Mouse (Mus musculus) kidney, adult 2 months (tissue): Measurements from ENCODE around the gene 4930519P11Rik. TPM values are rescaled to one million over a fixed set of nuclear protein-coding genes. Genes with fewer than 3 reads are reported as not detected.

Source experiments
- DNase-seq: peaks from one replicate; pipeline ENCODE4 v3.0.0; 2021
- H3K27ac ChIP-seq: fragments of 200-500 bp; 2 replicates; pipeline ENCODE4 v1.5.1; 2012; ENCODE audit warnings: low read depth, low read length, control low read depth, inconsistent platforms; ENCODE audit not compliant: insufficient read depth
- H3K27me3 ChIP-seq: fragments of 200-500 bp; replicated peaks from 2 replicates; pipeline ENCODE4 v1.6.1; 2012; ENCODE audit warnings: mild to moderate bottlenecking, moderate library complexity, low read length, inconsistent platforms; ENCODE audit not compliant: control insufficient read depth, insufficient read depth
- H3K36me3 ChIP-seq: fragments of 200-500 bp; 2 replicates; pipeline ENCODE4 v1.6.1; 2012; ENCODE audit warnings: mild to moderate bottlenecking, moderate library complexity, low read length, inconsistent platforms; ENCODE audit not compliant: control insufficient read depth, insufficient read depth
- H3K4me1 ChIP-seq: fragments of 200-500 bp; 2 replicates; pipeline ENCODE4 v1.6.1; 2011; ENCODE audit warnings: low read length; ENCODE audit not compliant: control insufficient read depth, insufficient read depth
- H3K4me3 ChIP-seq: fragments of 200-500 bp; 2 replicates; pipeline ENCODE4 v1.5.1; 2011; ENCODE audit warnings: mild to moderate bottlenecking, low read depth, low read length, control low read depth; ENCODE audit not compliant: insufficient read depth
- CTCF ChIP-seq: fragments of 200-500 bp; conservative IDR thresholded peaks from 2 replicates; pipeline ENCODE4 v1.5.1; 2011; ENCODE audit warnings: low read depth, mild to moderate bottlenecking, control low read depth, low read length, moderate library complexity, mixed read lengths; ENCODE audit not compliant: insufficient read depth, insufficient read length
- POLR2A ChIP-seq: fragments of 200-500 bp; IDR thresholded peaks from one replicate; pipeline ENCODE4 v1.6.1; 2011; ENCODE audit warnings: low read depth, low read length, control low read depth
- WGBS: fragments of 180-500 bp; shearing (Covaris S2); methylation state at CpG from one replicate; pipeline ENCODE4 v1.1.7; 2018; 5-methylcytosine and 5-hydroxymethylcytosine counted together
- polyA plus RNA-seq: library from polyadenylated mRNA; depleted of rRNA; stranded (reverse); fragments of >200 nt; gene quantifications from 2 replicates; pipeline ENCODE4 v1.2.3, GENCODE M21; 2012; rRNA removed

The 4930519P11Rik gene
- polyA plus RNA-seq, 1 experiment = 0.86 TPM

- H3K36me3 ChIP-seq = no peaks in the 10 kb centered on the region
- H3K27me3 ChIP-seq = no peaks in the 10 kb centered on the region
Observed at GRCm38 (mm10) chr2:154566641-154567040, 46.6 kb downstream of the 4930519P11Rik start.

DNA sequence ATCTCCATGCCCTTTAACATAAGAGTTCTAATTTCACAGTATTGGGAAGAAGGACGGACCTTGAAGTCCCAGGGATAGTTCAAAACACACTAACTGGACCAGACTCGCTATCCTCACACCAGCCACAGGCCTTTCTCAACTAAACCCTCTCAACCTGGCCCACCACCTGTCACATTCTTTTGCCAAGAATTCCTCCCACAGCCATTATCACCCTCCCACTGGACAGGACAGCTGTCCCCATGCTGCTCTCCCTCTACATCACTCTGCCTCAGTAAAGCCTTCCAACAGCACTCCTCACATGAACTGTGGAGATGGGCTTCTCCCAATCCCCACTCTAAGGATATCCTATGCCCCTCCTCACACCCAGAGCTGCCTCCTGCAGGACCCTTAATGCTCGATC lies 47.7 kb downstream of the 4930519P11Rik start:
- H3K36me3 ChIP-seq = no peaks in the 10 kb centered on the region
- H3K4me3 ChIP-seq = no peak overlapping the region
- TF ChIP-seq CTCF = no peak
- H3K27ac ChIP-seq = no peak overlapping the region
- DNase-seq = no peak
- 95% methylated on average over 3 of the region's 3 CpGs for WGBS
- H3K27me3 ChIP-seq = no peaks in the 10 kb centered on the region
- no peaks in the 10 kb centered on the region; the same call in 1 of the 2 replicates for H3K4me1 ChIP-seq

More at GRCm38 (mm10) chr2:154566641-154567040, 46.6 kb downstream of the 4930519P11Rik start:
- Histone ChIP-seq H3K4me3 (no peak overlapping the region), H3K27ac (peak overlapping the region; percentile 48; the same call in 1 of the 2 replicates), H3K4me1 (no peaks in the 10 kb centered on the region; the same call in 1 of the 2 replicates)
- 47% methylated on average over 8 of the region's 8 CpGs for WGBS
- peak; percentile 65 for DNase-seq
- TF ChIP-seq POLR2A (no peak), CTCF (no peak)

DNA sequence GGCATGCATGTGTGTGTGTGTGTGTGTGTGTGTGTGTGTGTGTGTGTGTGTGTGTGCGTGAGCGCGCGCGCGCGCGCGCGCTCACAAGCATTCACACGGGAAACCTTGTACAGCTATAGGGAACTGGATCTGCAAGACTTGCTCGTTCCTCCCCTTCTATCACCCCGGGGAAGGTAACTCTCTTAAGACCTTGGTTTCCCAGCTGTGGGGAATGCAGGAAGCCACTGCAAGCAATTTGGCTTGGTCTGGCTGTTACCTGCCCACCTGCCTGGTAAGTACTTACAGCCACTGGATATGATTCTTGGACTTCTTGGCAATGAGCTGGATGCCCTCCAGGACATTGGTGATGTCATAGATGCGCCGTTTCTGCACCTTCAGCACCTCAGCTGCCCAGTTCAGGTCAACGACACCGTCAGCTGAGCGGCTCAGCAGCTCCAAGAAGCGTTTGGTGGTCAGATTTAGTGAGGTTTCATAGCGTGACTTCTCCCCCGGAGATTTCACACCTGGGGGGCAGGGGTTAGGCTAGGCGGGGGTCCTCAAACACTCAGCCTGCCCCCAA lies 49.5 kb downstream of the 4930519P11Rik start:
- no peak overlapping the region for H3K4me3 ChIP-seq
- H3K27me3 ChIP-seq = no peaks in the 10 kb centered on the region
- TF ChIP-seq POLR2A = no peak
- TF ChIP-seq CTCF = no peak
- peak overlapping the region; percentile 68; the same call in 1 of the 2 replicates for H3K27ac ChIP-seq
- H3K36me3 ChIP-seq = no peaks in the 10 kb centered on the region
- DNase-seq = peak; percentile 86
- WGBS = 79% methylated on average over 22 of the region's 22 CpGs
- H3K4me1 ChIP-seq = no peaks in the 10 kb centered on the region; the same call in 1 of the 2 replicates

Other genes starting within 250 kb of the 4930519P11Rik start
- gene Cdk5rap1, start 240.4 kb downstream of the 4930519P11Rik start, polyA plus RNA-seq = 17.1 and 19.0 TPM in 2 replicates
- 60.5 and 63.4 TPM in 2 replicates for gene Snta1, start 205.3 kb downstream of the 4930519P11Rik start, polyA plus RNA-seq
- gene Cbfa2t2, start 177.0 kb downstream of the 4930519P11Rik start, polyA plus RNA-seq = 11.7 and 11.8 TPM in 2 replicates
- gene 1700003F12Rik, start 66.4 kb downstream of the 4930519P11Rik start, polyA plus RNA-seq = 0.29 and 0.52 TPM in 2 replicates
- 0.05 TPM in 1 of 2 replicates, not detected in the other for gene Actl10, start 61.7 kb downstream of the 4930519P11Rik start, polyA plus RNA-seq
- 1.5 and 1.8 TPM in 2 replicates for gene Necab3, start 54.5 kb downstream of the 4930519P11Rik start, polyA plus RNA-seq
- 3.6 and 4.1 TPM in 2 replicates for gene E2f1, start 43.5 kb downstream of the 4930519P11Rik start, polyA plus RNA-seq
- 118 and 138 TPM in 2 replicates for gene Pxmp4, start 9.7 kb downstream of the 4930519P11Rik start, polyA plus RNA-seq
- gene Zfp341, start 140 bp downstream of the 4930519P11Rik start, polyA plus RNA-seq = 4.9 and 5.3 TPM in 2 replicates
- gene Chmp4b, start 38.3 kb upstream of the 4930519P11Rik start, polyA plus RNA-seq = 71.9 and 102 TPM in 2 replicates
- gene Gm14214, start 156.6 kb upstream of the 4930519P11Rik start, polyA plus RNA-seq = not detected in 2 replicates
- gene Raly, start 177.7 kb upstream of the 4930519P11Rik start, polyA plus RNA-seq = 152 and 163 TPM in 2 replicates
- gene a, start 178.0 kb upstream of the 4930519P11Rik start, polyA plus RNA-seq = not detected in 2 replicates